18 mouse cellular contexts compared by ENCODE assay signal in the genomic region with DNA sequence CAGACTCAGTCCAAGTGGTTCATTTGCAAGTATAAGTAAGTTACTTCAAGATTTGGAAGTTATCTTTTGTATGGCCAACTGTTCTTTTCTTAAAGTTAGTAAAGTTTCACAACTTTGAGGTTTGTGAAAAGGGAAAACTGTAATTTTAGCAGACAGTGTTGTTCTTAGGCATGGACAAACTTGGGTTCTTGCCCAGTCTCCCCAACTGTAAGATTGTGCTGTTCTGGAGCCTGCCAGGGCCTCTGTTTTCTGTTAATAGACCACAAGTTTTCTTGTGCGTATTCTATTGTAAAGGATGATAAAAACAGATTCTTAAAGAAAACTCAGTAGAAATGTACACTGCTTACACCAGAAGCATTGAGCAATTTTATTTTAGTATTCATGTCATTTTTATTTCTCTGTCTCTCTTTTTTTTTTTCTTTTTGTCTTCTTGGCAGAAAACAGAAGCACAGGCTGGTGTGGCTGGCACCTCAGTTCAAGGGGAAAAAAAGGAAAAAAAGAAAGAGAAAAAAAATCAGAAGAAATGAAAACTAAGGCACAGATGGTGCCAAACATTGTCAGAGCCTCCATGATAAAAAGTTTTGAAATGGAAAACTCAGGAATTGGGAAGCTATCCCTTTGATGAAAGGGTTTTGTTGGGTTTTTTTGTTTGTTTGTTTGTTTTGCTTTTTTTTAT.
DNase-seq lines count a peak whose midpoint lies in the region; ATAC-seq and TF ChIP-seq lines count a peak whose summit lies in the region.
"Had no signal": no experiment of that assay in that cellular context is flagged by ENCODE, and none has a peak within 500 bp of the region (broad histone marks: within the 10 kb centered on the region; RNA-seq: fewer than 3 reads in every experiment).

No protein-coding gene starts in this region.

- H3K4me2 ChIP-seq in lung, embryonic 14.5 days: no peak overlapping the region
- H3K4me2 ChIP-seq in kidney, embryonic 16.5 days (replicated peaks; ENCODE audit: low read depth, low read length): no peak overlapping the region
- no peak overlapping the region for H3K4me2 ChIP-seq in midbrain, embryonic 15.5 days
- H3K4me2 ChIP-seq: limb, embryonic 13.5 days had no signal

- no peak for TF ChIP-seq CTCF in lung, embryonic 14.5 days (IDR thresholded peaks at IDR 0.05; ENCODE audit: low read depth)

- no peak overlapping the region for H3K27ac ChIP-seq in lung, embryonic 14.5 days (ENCODE audit: low read depth)
- H3K27ac ChIP-seq in kidney, embryonic 16.5 days (ENCODE audit: low read length): no peak overlapping the region
- no peak overlapping the region for H3K27ac ChIP-seq in midbrain, embryonic 15.5 days
- H3K27ac ChIP-seq: limb, embryonic 13.5 days had no signal

- intact Hi-C loops in left cerebral cortex, postnatal 10 days (cut with DNase I): no loop called here

- H3K36me3 ChIP-seq in lung, embryonic 14.5 days (ENCODE audit: insufficient read depth): no peaks in the 10 kb centered on the region
- no peaks in the 10 kb centered on the region for H3K36me3 ChIP-seq in kidney, embryonic 16.5 days (ENCODE audit: insufficient read depth, low read length)
- no peaks in the 10 kb centered on the region for H3K36me3 ChIP-seq in midbrain, embryonic 15.5 days (replicated peaks)
- H3K36me3 ChIP-seq: limb, embryonic 13.5 days had no signal

- H3K9me3 ChIP-seq in lung, embryonic 14.5 days (ENCODE audit: low read depth, low read length): no peaks in the 10 kb centered on the region
- no peaks in the 10 kb centered on the region for H3K9me3 ChIP-seq in kidney, embryonic 16.5 days (ENCODE audit: low read length)
- H3K9me3 ChIP-seq in midbrain, embryonic 15.5 days: no peaks in the 10 kb centered on the region
- H3K9me3 ChIP-seq: limb, embryonic 13.5 days had no signal

- H3K4me3 ChIP-seq in lung, embryonic 14.5 days (ENCODE audit: low read depth, low read length): no peak overlapping the region
- no peak overlapping the region for H3K4me3 ChIP-seq in kidney, embryonic 16.5 days (ENCODE audit: low read length)
- H3K4me3 ChIP-seq in midbrain, embryonic 15.5 days: no peak overlapping the region
- H3K4me3 ChIP-seq: erythroblast, embryonic 14.5 days; limb, embryonic 13.5 days; megakaryocyte, embryonic 14.5 days had no signal

- ATAC-seq in lung, embryonic 14.5 days (ENCODE audit: insufficient read depth): no peak
- peak; percentile 98 for ATAC-seq in frontal cortex, adult (ENCODE audit: low TSS enrichment)
- ATAC-seq in kidney, embryonic 16.5 days (ENCODE audit: low FRiP score, low TSS enrichment): no peak
- no peak for ATAC-seq in midbrain, embryonic 15.5 days (replicated peaks)
- ATAC-seq: activated CD4-positive, CD25-positive, alpha-beta regulatory T cell, adult 4 months; hindbrain, embryonic 16.5 days had no signal

- peak; percentile 46 for DNase-seq in lung, embryonic 14.5 days
- DNase-seq in lung, postnatal 4 days: no peak
- DNase-seq in left cerebral cortex, postnatal 10 days (ENCODE audit: extremely low spot score in 1 of 2, low spot score in 2 of 2): peak; percentile 32 to 63
- peak; percentile 14 to 51 for DNase-seq in right cerebral cortex, postnatal 36 days (ENCODE audit: low spot score in 2 of 2)
- no peak for DNase-seq in heart, adult 11 months
- DNase-seq: cerebellum, adult 2 months; embryo, embryonic 11 days; heart, postnatal 10 days; kidney, adult 2 months; lung, adult 2 months had no signal

- no peaks in the 10 kb centered on the region for H3K27me3 ChIP-seq in lung, embryonic 14.5 days (ENCODE audit: insufficient read depth, low read length)
- no peaks in the 10 kb centered on the region for H3K27me3 ChIP-seq in kidney, embryonic 16.5 days (ENCODE audit: insufficient read depth, low read length)
- H3K27me3 ChIP-seq in midbrain, embryonic 15.5 days (replicated peaks): no peaks in the 10 kb centered on the region
- H3K27me3 ChIP-seq: limb, embryonic 13.5 days; megakaryocyte, embryonic 14.5 days had no signal

- no peak overlapping the region for H3K9ac ChIP-seq in lung, embryonic 14.5 days
- H3K9ac ChIP-seq in kidney, embryonic 16.5 days (replicated peaks; ENCODE audit: low read length): no peak overlapping the region
- no peak overlapping the region for H3K9ac ChIP-seq in midbrain, embryonic 15.5 days
- H3K9ac ChIP-seq: limb, embryonic 13.5 days had no signal

- no peaks in the 10 kb centered on the region for H3K4me1 ChIP-seq in lung, embryonic 14.5 days (ENCODE audit: insufficient read depth)
- no peaks in the 10 kb centered on the region for H3K4me1 ChIP-seq in kidney, embryonic 16.5 days (ENCODE audit: insufficient read depth, low read length)
- H3K4me1 ChIP-seq in midbrain, embryonic 15.5 days: no peaks in the 10 kb centered on the region
- H3K4me1 ChIP-seq: limb, embryonic 13.5 days; megakaryocyte, embryonic 14.5 days had no signal

- WGBS in lung, embryonic 14.5 days: 83% methylated on average over 1 of the region's 1 CpGs
- 89% methylated on average over 1 of the region's 1 CpGs for WGBS in kidney, embryonic 16.5 days
- 71% methylated on average over 1 of the region's 1 CpGs for WGBS in midbrain, embryonic 15.5 days

Comparison
In these comparisons a context has a peak if more than half of its experiments do, and no peak if none do; other contexts are left out.
1. DNase-seq: peak in lung, embryonic 14.5 days (single experiment), left cerebral cortex, postnatal 10 days (2 of 2) and right cerebral cortex, postnatal 36 days (2 of 2); none in lung, postnatal 4 days (0 of 2) and heart, adult 11 months (single experiment).